ENCODE assay signal across 9 mouse cellular contexts in genomic region chr4:26929879-26930481, GRCm38 (mm10).
DNase-seq lines count a peak whose midpoint lies in the region; ATAC-seq lines count a peak whose summit lies in the region.
"Had no signal": no experiment of that assay in that cellular context is flagged by ENCODE, and none has a peak within 500 bp of the region (broad histone marks: within the 10 kb centered on the region; RNA-seq: fewer than 3 reads in every experiment).

No protein-coding gene starts in this region.

- no peak overlapping the region for H3K4me3 ChIP-seq in hindbrain, embryonic 11.5 days (ENCODE audit: low read depth, low read length)
- H3K4me3 ChIP-seq in hindbrain, embryonic 10.5 days = no peak overlapping the region
- H3K4me3 ChIP-seq: heart, embryonic 13.5 days had no signal

- no peaks in the 10 kb centered on the region for H3K27me3 ChIP-seq in hindbrain, embryonic 11.5 days (ENCODE audit: control insufficient read depth, insufficient read depth, low read length)
- H3K27me3 ChIP-seq in hindbrain, embryonic 10.5 days (ENCODE audit: insufficient read depth, poor library complexity, severe bottlenecking) = no peaks in the 10 kb centered on the region
- H3K27me3 ChIP-seq: heart, embryonic 13.5 days had no signal

- no peak overlapping the region for H3K4me2 ChIP-seq in hindbrain, embryonic 11.5 days (replicated peaks; ENCODE audit: low read depth, low read length)
- H3K4me2 ChIP-seq: heart, embryonic 13.5 days had no signal

- no peaks in the 10 kb centered on the region for H3K36me3 ChIP-seq in hindbrain, embryonic 11.5 days (ENCODE audit: control insufficient read depth, insufficient read depth, low read length)
- H3K36me3 ChIP-seq in hindbrain, embryonic 10.5 days = no peaks in the 10 kb centered on the region
- H3K36me3 ChIP-seq: heart, embryonic 13.5 days had no signal

- 73% methylated on average over 6 of the region's 6 CpGs for WGBS in hindbrain, embryonic 11.5 days
- 69% methylated on average over 6 of the region's 6 CpGs for WGBS in hindbrain, embryonic 10.5 days

- H3K4me1 ChIP-seq in hindbrain, embryonic 11.5 days (replicated peaks; ENCODE audit: control insufficient read depth, insufficient read depth, low read length) = no peaks in the 10 kb centered on the region
- no peaks in the 10 kb centered on the region for H3K4me1 ChIP-seq in hindbrain, embryonic 10.5 days (replicated peaks)

- ATAC-seq in hindbrain, embryonic 11.5 days (ENCODE audit: low FRiP score) = peak; percentile 80

- no peak overlapping the region for H3K9ac ChIP-seq in hindbrain, embryonic 11.5 days (ENCODE audit: low read depth, low read length)
- H3K9ac ChIP-seq: heart, embryonic 13.5 days had no signal

- no peak overlapping the region for H3K27ac ChIP-seq in hindbrain, embryonic 11.5 days (ENCODE audit: low read depth, low read length)
- no peak overlapping the region for H3K27ac ChIP-seq in hindbrain, embryonic 10.5 days
- H3K27ac ChIP-seq: heart, embryonic 13.5 days had no signal

- peak; percentile 24 for DNase-seq in hindbrain, embryonic 11.5 days (ENCODE audit: low spot score)
- DNase-seq in hindbrain, embryonic 10.5 days (ENCODE audit: low spot score) = no peak
- DNase-seq in 416B (ENCODE audit: low read depth) (peak; percentile 27), MN1 (ENCODE audit: low spot score) (no peak)
- peak; percentile 39 for DNase-seq in embryo, embryonic 10 days (ENCODE audit: low spot score)
- DNase-seq in mesoderm, embryonic 11.5 days (ENCODE audit: low read depth, low spot score) = peak; percentile 31
- DNase-seq in spleen, postnatal 4 days (ENCODE audit: low spot score in 2 of 2) = no peak
- DNase-seq in lung, postnatal 10 days = no peak

- no peaks in the 10 kb centered on the region for H3K9me3 ChIP-seq in hindbrain, embryonic 11.5 days (ENCODE audit: control insufficient read depth, low read length)
- H3K9me3 ChIP-seq in hindbrain, embryonic 10.5 days = no peaks in the 10 kb centered on the region
- H3K9me3 ChIP-seq: heart, embryonic 13.5 days had no signal

Comparison
In these comparisons a context has a peak if more than half of its experiments do, and no peak if none do; other contexts are left out.
1. DNase-seq: peak in hindbrain, embryonic 11.5 days (single experiment), 416B (single experiment), embryo, embryonic 10 days (single experiment) and mesoderm, embryonic 11.5 days (single experiment); none in hindbrain, embryonic 10.5 days (single experiment), spleen, postnatal 4 days (0 of 2), MN1 (single experiment) and lung, postnatal 10 days (single experiment).